Mouse (Mus musculus): ENCODE data around the gene Hus1.
A peak's percentile ranks its signal among the peaks of the same experiment; 100 is the strongest.

The Hus1 gene

DNA sequence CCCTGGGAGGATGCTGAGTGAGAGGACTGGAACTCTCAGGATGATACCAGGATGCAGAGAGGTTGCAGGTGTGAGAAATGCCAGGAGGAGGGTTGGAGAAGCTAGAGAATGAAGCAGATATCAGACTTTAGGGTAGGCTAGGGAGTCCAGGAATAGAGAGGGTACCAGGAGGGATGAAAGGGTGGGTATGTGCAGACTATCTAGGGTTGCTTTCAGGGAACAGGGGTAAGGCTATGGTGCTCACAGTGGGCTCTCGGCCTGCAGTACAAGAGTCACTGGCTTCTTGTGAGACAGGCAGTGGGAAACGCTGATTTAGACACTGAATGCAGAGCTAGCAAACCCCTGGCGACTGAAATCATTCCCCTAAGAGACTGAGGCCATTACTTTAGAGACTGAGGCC is 37.8 kb downstream of the Hus1 start, which contains the start of gene Pkd1l1:
Gene Pkd1l1 (minus strand): TSS at position 101 of the 400 bp plus-strand sequence.
- no peak for DNase-seq

- DNase-seq: no peak
Measured at GRCm38 (mm10) chr11:8972093-8972492, 38.9 kb downstream of the Hus1 start.

- DNase-seq: no peak
Measured at GRCm38 (mm10) chr11:8970509-8970908, 40.5 kb downstream of the Hus1 start.

DNA sequence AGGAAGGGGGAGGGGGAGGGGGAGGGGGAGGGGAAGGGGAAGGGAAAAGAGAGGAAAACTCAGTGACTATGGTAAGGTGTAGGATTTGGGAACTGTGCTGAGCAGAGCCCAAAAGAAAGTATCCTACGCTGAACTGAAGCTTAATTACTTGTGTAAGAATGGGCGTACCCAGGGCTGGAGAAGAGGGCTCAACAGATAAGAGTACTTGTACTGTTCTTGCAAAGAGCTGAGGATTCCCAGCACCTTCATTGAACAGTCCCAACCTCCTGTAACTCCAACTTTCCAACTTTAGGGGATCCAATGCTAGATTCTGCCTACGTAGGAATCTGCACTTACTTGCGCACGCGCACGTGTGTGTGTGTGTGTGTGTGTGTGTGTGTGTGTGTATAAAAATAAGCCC is 42.9 kb downstream of the Hus1 start:
- no peak for DNase-seq

DNA sequence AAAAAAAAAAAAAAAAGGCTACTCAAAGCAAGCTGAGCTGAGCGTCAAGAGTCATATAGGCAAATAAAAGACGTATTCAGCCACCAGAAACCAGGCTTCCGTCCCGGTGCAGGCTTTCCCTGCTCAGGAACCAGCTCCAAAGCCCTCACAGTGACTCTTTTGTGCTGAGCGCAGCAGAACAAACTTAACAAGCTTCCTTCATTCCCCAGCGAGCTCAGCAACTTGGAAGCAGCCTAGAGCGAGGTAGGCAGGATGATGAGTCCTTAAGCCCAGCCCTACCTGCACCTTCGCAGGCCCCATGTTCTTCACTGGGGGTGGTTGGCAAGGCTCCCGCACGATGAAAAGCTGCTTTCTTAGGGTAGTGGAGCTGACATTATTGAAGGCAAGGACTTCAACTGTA is 52.4 kb downstream of the Hus1 start:
- no peak for DNase-seq

DNA sequence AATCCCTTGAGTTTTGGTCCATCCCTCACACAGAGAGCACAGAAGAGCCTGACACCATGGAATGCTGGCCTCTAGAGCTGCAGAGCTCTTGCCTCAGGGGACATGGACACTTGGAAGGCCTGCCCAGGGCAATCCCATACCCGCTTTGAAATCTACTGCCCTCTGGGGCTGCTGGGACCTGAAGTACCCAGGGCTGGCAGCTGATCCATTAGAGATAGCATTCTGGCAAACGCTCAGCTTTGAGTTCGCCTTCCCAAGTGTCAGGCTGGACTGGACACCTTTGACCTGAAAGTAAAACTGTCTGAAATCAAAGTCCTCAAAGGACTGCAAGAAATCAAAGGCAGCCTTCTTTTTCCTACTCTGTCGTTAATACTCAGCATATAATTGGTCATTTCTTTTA is 52.9 kb downstream of the Hus1 start:
- no peak for DNase-seq

DNA sequence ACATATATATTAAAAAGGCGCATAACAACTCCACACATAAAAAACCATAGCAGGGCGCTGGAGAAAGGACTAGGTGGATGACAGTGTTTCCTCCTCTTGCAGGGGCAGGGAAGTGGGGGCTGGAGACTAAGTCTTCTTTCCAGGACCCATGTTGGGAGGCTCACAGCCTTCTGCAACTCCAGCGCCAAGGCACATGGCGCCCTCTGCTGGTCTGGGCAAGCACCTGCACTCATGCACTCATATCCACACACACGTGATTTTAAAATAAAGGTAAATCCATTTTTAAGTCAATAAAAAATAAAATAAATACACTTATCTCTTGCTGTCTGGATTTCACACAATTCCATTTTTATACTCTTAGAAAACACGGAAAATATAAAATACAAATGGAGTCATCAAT is 54.0 kb downstream of the Hus1 start:
- DNase-seq: no peak

DNA sequence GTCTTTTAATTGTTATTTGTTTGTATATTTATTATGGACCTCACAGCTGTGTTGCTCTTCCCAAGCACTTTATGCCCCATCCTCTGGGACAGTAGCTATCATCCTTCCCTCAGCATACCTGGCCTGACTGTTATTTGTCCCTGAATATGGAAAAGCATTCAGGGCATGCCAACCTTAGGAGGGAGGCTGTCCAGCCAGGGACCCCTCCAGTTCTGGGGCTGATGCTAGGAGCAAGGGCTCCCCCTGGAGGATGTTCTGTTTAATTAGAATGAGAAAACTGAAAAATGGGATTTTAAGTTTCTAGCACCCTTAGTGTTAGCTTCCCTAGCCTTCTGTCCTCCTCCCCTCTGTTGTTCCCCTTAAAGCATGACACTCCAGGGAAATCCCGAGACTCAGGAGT is 55.3 kb downstream of the Hus1 start:
- peak in 1 of 2 experiments; percentile 6 for DNase-seq

DNA sequence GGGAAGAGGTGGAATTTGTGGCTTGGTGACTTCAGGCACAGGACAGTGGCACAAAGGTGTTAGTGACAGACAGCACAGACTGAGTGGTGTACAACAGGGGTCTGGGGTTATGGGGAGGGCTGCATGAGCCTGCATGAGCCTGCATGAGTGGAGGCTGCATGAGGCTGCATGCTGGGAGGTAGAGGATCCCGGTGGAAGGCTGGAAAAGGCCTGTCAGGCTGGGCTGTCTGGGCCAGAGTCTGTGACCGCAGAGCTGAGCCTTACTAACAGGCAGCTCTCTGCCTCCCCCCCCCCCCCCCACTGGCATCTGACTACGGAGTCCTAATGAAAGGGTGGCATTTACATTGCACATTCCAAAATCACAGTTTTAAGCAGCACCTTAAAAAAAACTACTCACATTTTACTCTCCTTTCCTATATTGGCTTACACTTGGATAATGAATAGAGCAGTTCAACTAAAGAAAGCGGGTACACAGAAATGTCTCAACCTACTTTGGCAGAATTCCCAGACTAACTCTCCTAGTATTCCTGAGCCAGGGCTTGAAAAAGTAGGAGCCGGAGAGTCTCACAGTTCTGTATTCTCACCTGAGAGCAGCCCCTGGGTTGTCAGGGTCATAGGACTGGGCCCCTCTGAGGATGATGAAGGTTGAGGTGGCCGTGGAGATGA is 61.1 kb downstream of the Hus1 start:
- DNase-seq: no peak

DNA sequence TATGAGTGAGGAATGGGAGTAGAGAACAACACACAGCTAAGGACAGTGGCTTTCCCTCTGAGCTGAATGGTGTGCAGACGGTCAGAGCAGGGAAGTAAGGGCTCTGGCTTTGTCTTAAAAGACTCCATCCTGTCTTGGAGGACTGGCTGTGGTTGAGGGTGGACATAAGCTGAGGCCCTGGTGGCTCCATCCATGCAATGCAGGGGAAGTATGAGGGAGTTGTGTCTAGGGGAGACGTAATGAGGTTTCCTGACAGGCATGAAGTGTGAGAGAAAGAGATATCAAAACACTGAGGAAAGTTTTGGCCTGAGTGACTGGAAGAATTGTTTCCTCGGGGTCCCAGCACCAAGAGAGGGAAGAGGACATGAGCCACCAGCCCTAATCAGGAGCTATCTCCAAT is 62.1 kb downstream of the Hus1 start:
- DNase-seq: no peak

- no peak for DNase-seq
Measured at GRCm38 (mm10) chr11:8944114-8944513, 66.9 kb downstream of the Hus1 start.

Measured in thymus, postnatal 36 days (tissue).